Mouse (Mus musculus) hindbrain, postnatal 0 days (tissue): ENCODE measurements around the gene Wdr34. TPM values are rescaled to one million over a fixed set of nuclear protein-coding genes. Genes with fewer than 3 reads are reported as not detected.

Experiments
- ATAC-seq: fragments of 200-750 bp; cut with Nextera tagmentation; 2 replicates; pipeline ENCODE4 v1.8.0; 2017; ENCODE audit warnings: mild to moderate bottlenecking, moderate TSS enrichment, moderate library complexity
- DNase-seq: peaks from one replicate; pipeline ENCODE4 v3.0.0-alpha.2; 2015; ENCODE audit warnings: low spot score
- H3K27ac ChIP-seq: fragments of 300-500 bp; sonication (generic); 2 replicates; pipeline ENCODE4 v1.5.1; 2014; ENCODE audit warnings: mild to moderate bottlenecking
- H3K27me3 ChIP-seq: fragments of 300-500 bp; sonication (generic); 2 replicates; pipeline ENCODE4 v1.6.1; 2014; ENCODE audit warnings: low read length, mixed read lengths; ENCODE audit not compliant: insufficient read depth
- H3K36me3 ChIP-seq: fragments of 300-500 bp; sonication (generic); 2 replicates; pipeline ENCODE4 v1.6.1; 2014; ENCODE audit warnings: low read length, mixed read lengths; ENCODE audit not compliant: insufficient read depth
- H3K4me1 ChIP-seq: fragments of 300-500 bp; sonication (generic); 2 replicates; pipeline ENCODE4 v1.6.1; 2014; ENCODE audit warnings: antibody characterized with exemption, low read length, mixed read lengths; ENCODE audit not compliant: insufficient read depth
- H3K4me2 ChIP-seq: fragments of 300-500 bp; sonication (generic); 2 replicates; pipeline ENCODE4 v1.6.1; 2014; ENCODE audit warnings: low read depth, mild to moderate bottlenecking, low read length, moderate library complexity, mixed read lengths
- H3K4me3 ChIP-seq: fragments of 300-500 bp; sonication (generic); 2 replicates; pipeline ENCODE4 v1.5.1; 2014; ENCODE audit warnings: low read length
- H3K9ac ChIP-seq: fragments of 300-500 bp; sonication (generic); replicated peaks from 2 replicates; pipeline ENCODE4 v1.6.1; 2014; ENCODE audit warnings: mild to moderate bottlenecking, low read length, moderate library complexity, mixed read lengths
- H3K9me3 ChIP-seq: fragments of 300-500 bp; sonication (generic); 2 replicates; pipeline ENCODE4 v1.6.1; 2016; ENCODE audit warnings: low read length, mixed read lengths
- CTCF ChIP-seq: IDR thresholded peaks from 2 replicates; pipeline ENCODE4 v1.5.1; 2016; ENCODE audit warnings: antibody characterized with exemption, control low read depth, low read depth
- WGBS: fragments of 180-500 bp; shearing (Covaris S2); extraction: QIAGEN DNeasy Blood & Tissue Kit; methylation state at CpG from one replicate; pipeline ENCODE4 v1.1.7; 2014; 5-methylcytosine and 5-hydroxymethylcytosine counted together
- polyA plus RNA-seq: library from polyadenylated mRNA; unstranded; fragments of >200 nt; fragmentation: Nextera tagmentation; extraction: Ambion mirVana; gene quantifications from 2 replicates; pipeline ENCODE4 v1.2.1, GENCODE M21; 2015
- total RNA-seq: library from RNA; depleted of rRNA; stranded (reverse); fragments of >200 nt; gene quantifications from 2 replicates; pipeline ENCODE4 v1.2.3, GENCODE M21; 2014

The Wdr34 gene
- total and polyA plus RNA-seq, 2 experiments from 2014 or later = 66.5 to 87.7 TPM

DNA sequence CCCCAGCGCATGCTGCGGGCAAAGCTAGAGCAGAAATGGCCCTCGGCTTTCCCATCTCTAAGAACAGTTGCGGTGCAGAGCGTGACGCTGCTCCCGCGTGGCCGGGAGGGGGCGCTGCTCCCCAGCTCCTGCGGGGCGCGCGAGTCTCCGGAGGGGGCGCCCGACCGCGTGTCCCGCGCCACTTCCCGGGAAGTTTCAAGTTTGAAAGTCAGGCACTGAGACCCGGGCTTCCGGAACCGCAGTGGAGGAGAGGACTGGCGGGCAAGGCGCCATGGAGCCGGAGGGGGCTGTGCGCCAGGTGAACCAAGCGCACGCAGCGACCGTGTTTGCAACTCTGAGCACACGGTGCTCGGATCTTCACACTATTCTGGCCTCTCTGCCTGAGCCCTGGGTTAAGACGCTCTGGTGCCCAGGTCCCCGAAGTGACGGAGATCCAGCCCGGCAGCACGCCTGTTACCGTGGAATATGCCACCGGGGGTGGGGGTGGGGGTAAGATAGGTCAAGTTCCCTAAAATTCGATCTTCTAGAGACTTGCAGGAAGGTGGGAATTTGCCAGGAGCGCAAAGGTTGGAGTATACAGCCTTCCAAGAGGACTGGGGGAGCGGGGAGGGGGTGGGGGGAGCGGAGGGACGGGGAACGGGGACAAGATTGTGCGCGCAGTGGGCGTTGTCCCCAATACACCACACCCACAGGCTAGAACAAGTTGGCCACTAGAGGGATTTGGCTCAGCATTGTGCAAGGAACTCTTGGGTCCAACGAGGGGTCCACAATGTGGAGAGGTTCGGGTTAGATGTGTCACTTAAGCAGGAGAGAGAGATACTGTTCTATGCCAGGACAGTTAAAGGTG, 29.0 kb upstream of the Wdr34 start, which contains the start of gene Pkn3:
Pkn3 (plus strand) TSS at position 183 of the 847 bp plus-strand sequence.
- DNase-seq (peak; percentile 92), ATAC-seq (peak; percentile 85)
- peak; percentile 82 for TF ChIP-seq CTCF
- Histone ChIP-seq H3K36me3 (0 out of 2 replicates have a peak, but pooled peaks cover 3% of the 10 kb centered on the region), H3K9ac (0 out of 2 replicates have a peak within 1 kb of the TSS, but pooled peaks have one; percentile 7), H3K9me3 (no peaks in the 10 kb centered on the region), H3K27me3 (no peaks in the 10 kb centered on the region), H3K4me2 (peak within 1 kb of the TSS; percentile 85), H3K27ac (0 out of 2 replicates have a peak within 1 kb of the TSS, but pooled peaks have one; percentile 16), H3K4me1 (no peaks in the 10 kb centered on the region), H3K4me3 (peak within 1 kb of the TSS; percentile 40)
- under 1% methylated on average over 53 of the region's 53 CpGs for WGBS

DNA sequence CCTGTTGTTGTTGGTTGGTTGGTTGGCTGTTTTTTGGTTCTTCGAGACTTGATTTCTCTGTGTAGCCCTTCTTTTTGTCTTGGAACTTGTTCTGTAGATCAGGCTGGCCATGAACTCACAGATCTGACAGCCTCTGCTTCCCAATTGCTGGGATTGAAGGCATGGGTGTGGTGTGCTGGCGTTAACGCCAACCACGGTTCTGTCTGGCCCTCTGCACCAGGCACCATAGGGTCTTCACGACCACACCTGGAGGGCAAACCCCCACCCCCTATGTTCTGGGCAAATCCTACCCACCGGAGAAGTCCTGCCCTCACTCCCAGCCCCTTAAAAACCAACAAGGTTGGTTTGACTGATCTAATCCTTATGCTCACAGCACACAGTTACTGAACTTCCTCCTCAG, 28.3 kb upstream of the Wdr34 start:
- WGBS = 70% methylated on average over 6 of the region's 6 CpGs
- H3K9ac ChIP-seq = no peak overlapping the region
- ATAC-seq = peak; percentile 48
- TF ChIP-seq CTCF = no peak
- 0 out of 2 replicates have a peak, but pooled peaks cover 6% of the 10 kb centered on the region for H3K36me3 ChIP-seq
- no peaks in the 10 kb centered on the region for H3K9me3 ChIP-seq
- no peak overlapping the region for H3K27ac ChIP-seq
- H3K27me3 ChIP-seq = no peaks in the 10 kb centered on the region
- no peak for DNase-seq
- peak overlapping the region; percentile 40; the same call in 1 of the 2 replicates for H3K4me3 ChIP-seq
- H3K4me1 ChIP-seq = no peaks in the 10 kb centered on the region
- H3K4me2 ChIP-seq = peak overlapping the region; percentile 85

DNA sequence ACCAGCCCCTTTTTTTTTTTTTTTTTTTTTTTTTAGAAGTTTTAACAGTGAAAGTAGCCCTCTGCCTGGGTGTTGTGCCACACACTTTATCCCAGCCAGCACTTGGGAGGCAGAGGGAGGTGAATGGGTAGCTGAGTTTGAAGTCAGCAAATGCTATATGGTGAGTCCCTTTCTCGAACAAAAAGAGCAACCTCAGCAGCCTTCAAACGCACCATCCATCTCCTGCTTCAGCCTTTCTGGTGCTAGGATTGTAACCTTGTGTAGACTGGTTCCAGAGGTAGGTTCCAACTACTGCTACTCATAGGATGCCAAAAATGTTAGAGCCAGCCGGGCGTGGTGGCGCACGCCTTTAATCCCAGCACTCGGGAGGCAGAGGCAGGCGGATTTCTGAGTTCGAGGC, 27.8 kb upstream of the Wdr34 start:
- Histone ChIP-seq H3K36me3 (0 out of 2 replicates have a peak, but pooled peaks cover 6% of the 10 kb centered on the region), H3K9ac (no peak overlapping the region), H3K4me1 (no peaks in the 10 kb centered on the region), H3K27me3 (no peaks in the 10 kb centered on the region), H3K9me3 (no peaks in the 10 kb centered on the region), H3K4me3 (no peak overlapping the region), H3K27ac (no peak overlapping the region), H3K4me2 (no peak overlapping the region)
- no peak for TF ChIP-seq CTCF
- DNase-seq (no peak), ATAC-seq (no peak)
- WGBS = 91% methylated on average over 9 of the region's 9 CpGs

DNA sequence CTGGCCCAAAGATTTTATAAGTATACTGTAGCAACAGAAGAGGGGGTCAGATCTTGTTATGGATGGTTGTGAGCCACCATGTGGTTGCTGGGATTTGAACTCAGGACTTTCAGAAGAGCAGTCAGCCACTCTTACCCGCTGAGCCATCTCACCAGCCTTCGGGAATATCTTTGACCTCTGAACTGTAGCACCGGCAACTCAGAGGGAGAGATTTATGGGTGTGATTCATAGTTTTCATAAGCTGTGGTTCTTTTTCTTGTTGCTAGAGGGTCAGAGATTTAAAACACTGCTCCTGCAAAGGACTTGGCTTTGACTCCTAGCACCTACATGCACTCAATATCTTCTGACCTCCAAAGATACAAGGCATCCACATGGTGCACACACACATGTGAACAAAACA, 26.9 kb upstream of the Wdr34 start:
- H3K9me3 ChIP-seq = no peaks in the 10 kb centered on the region
- WGBS = 83% methylated on average over 3 of the region's 3 CpGs
- H3K9ac ChIP-seq = no peak overlapping the region
- H3K36me3 ChIP-seq = peaks cover 7% of the 10 kb centered on the region; the same call in 1 of the 2 replicates
- H3K4me3 ChIP-seq = no peak overlapping the region
- ATAC-seq (no peak), DNase-seq (no peak)
- H3K4me2 ChIP-seq = no peak overlapping the region
- H3K27me3 ChIP-seq = no peaks in the 10 kb centered on the region
- no peak overlapping the region for H3K27ac ChIP-seq
- TF ChIP-seq CTCF = no peak
- H3K4me1 ChIP-seq = no peaks in the 10 kb centered on the region

DNA sequence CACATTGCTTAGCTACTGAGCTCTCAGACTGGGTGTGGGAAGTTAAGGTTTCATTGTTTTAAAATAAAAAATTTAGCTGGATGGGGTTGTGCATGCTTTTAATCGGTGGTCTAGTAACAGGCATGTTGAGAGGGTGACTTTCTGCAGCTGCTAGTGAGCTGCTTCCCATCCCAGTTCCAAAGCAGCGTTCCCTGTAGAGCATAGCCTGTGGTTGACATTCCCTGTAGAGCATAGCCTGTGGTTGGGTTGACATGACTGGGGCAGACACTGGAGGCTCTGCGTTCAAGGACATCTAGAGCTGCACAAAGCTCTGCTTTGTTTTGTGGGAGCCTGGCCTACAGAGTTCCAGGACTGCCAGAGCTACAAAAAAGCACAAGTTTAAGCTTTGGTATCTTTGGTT, 24.6 kb upstream of the Wdr34 start:
- H3K27ac ChIP-seq = no peak overlapping the region
- no peaks in the 10 kb centered on the region for H3K4me1 ChIP-seq
- H3K27me3 ChIP-seq = no peaks in the 10 kb centered on the region
- WGBS = 71% methylated on average over 3 of the region's 3 CpGs
- no peak for DNase-seq
- ATAC-seq = no peak
- no peak overlapping the region for H3K4me3 ChIP-seq
- TF ChIP-seq CTCF = no peak
- no peak overlapping the region for H3K9ac ChIP-seq
- H3K4me2 ChIP-seq = no peak overlapping the region
- H3K36me3 ChIP-seq = peaks cover 19% of the 10 kb centered on the region; the same call in 1 of the 2 replicates
- no peaks in the 10 kb centered on the region for H3K9me3 ChIP-seq

DNA sequence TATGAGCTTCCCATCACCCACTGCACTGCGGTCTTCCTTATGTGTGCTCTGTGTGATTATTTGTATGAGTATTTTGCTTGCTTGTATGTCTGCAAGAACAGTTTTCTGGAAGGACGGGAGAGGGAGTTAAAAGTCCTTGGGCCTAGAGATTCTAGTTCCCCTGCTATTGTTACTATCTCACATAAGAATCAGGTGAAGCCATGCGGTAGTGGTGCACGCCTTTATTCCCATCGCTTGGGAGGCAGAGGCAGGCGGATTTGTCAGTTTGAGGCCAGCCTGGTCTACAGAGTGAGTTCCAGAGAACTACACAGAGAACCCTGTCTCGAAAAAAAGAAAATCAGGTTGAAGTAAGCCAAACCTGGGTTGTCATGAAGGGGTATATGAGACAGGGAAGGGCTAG, 24.2 kb upstream of the Wdr34 start:
- H3K4me1 ChIP-seq = no peaks in the 10 kb centered on the region
- TF ChIP-seq CTCF = no peak
- no peaks in the 10 kb centered on the region for H3K27me3 ChIP-seq
- H3K9ac ChIP-seq = no peak overlapping the region
- ATAC-seq (no peak), DNase-seq (no peak)
- H3K9me3 ChIP-seq = no peaks in the 10 kb centered on the region
- peaks cover 19% of the 10 kb centered on the region; the same call in 1 of the 2 replicates for H3K36me3 ChIP-seq
- H3K27ac ChIP-seq = no peak overlapping the region
- 77% methylated on average over 7 of the region's 7 CpGs for WGBS
- no peak overlapping the region for H3K4me2 ChIP-seq
- H3K4me3 ChIP-seq = no peak overlapping the region
